Mouse (Mus musculus) kidney, adult 2 months (tissue): ENCODE results near the gene Frem1.

ENCODE experiments used
- CTCF ChIP-seq: fragments of 200-500 bp; conservative IDR thresholded peaks from 2 replicates; pipeline ENCODE4 v1.5.1; 2011; ENCODE audit warnings: low read depth, mild to moderate bottlenecking, control low read depth, low read length, moderate library complexity, mixed read lengths; ENCODE audit not compliant: insufficient read depth, insufficient read length
- POLR2A ChIP-seq: fragments of 200-500 bp; IDR thresholded peaks from one replicate; pipeline ENCODE4 v1.6.1; 2011; ENCODE audit warnings: low read depth, low read length, control low read depth

DNA sequence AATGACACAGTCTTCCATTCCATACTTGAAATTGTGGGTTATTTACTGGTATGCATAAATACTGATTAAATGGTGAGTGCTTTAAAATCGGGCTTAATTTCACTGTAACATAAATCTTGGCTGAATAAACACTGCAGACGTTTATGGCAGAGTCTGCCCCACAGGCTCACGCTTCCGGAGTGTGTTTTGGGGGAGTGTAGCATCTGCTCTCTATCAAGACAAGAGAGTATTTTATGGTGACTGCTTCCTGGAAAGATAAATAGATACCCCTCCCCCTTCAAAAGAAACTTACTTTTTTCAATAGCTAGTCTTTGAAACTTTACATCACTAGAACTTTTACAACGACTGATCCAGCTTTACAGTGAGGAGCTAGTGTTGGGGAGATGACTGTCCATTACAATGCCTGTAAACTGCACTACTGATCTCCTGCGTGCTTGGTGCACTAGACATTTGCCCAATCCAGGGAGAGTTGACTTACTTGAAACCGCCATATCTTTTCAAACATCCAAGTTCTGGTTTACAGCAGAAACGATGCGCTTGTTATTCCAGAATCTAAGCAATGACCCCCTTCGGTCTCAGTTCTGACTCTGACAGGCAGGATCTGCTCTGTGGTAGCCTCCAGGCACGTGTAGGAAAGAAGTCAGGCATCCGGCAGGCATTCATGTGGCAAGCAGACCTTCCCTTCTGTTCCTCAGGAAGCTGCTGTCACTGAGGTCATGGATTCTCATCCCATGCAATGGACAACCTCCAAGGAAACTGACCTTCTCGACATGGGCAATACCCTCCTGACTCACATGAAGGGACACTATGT, 28.4 kb upstream of the Frem1 start:
- TF ChIP-seq POLR2A (no peak), CTCF (no peak)
